ENCODE assay signal across 20 mouse cellular contexts in genomic region chr1:156813485-156813884, GRCm38 (mm10). TPM values are rescaled to one million over a fixed set of nuclear protein-coding genes. Genes with fewer than 3 reads are reported as not detected.
A peak's percentile ranks its signal among the peaks of the same experiment; 100 is the strongest.
DNase-seq lines count a peak whose midpoint lies in the region; ATAC-seq and TF ChIP-seq lines count a peak whose summit lies in the region.
"Had no signal": no experiment of that assay in that cellular context is flagged by ENCODE, and none has a peak within 500 bp of the region (broad histone marks: within the 10 kb centered on the region; RNA-seq: fewer than 3 reads in every experiment).

No protein-coding gene starts in this region.

- no peak overlapping the region for H3K4me2 ChIP-seq in intestine, embryonic 14.5 days (ENCODE audit: low read length)
- no peak overlapping the region for H3K4me2 ChIP-seq in intestine, postnatal 0 days (replicated peaks; ENCODE audit: low read depth)
- H3K4me2 ChIP-seq in liver, embryonic 15.5 days = no peak overlapping the region
- H3K4me2 ChIP-seq: forebrain, embryonic 12.5 days had no signal

- no peaks in the 10 kb centered on the region; the same call in 1 of the 2 replicates for H3K4me1 ChIP-seq in intestine, embryonic 14.5 days (replicated peaks; ENCODE audit: control insufficient read depth, insufficient read depth, low read length)
- H3K4me1 ChIP-seq in intestine, postnatal 0 days (replicated peaks; ENCODE audit: control insufficient read depth, insufficient read depth, low read length) = no peaks in the 10 kb centered on the region
- H3K4me1 ChIP-seq in liver, embryonic 15.5 days (replicated peaks) = 0 out of 2 replicates have a peak, but pooled peaks cover 2% of the 10 kb centered on the region
- H3K4me1 ChIP-seq: forebrain, embryonic 12.5 days had no signal

- H3K27ac ChIP-seq in intestine, embryonic 14.5 days (ENCODE audit: low read depth) = no peak overlapping the region
- H3K27ac ChIP-seq in intestine, postnatal 0 days (ENCODE audit: low read depth, low read length) = no peak overlapping the region
- H3K27ac ChIP-seq in liver, embryonic 15.5 days (replicated peaks) = no peak overlapping the region
- H3K27ac ChIP-seq: embryonic facial prominence, embryonic 10.5 days; forebrain, embryonic 12.5 days; gastrocnemius, adult 2 months; macrophage; midbrain, embryonic 10.5 days; stomach, postnatal 0 days had no signal

- peak; percentile 36 for DNase-seq in intestine, embryonic 14.5 days (ENCODE audit: low spot score)
- peak; percentile 23 for DNase-seq in lung, postnatal 10 days
- no peak for DNase-seq in ovary, postnatal 36 days (ENCODE audit: low spot score)
- DNase-seq in layer of hippocampus, adult 11-12 months (ENCODE audit: low spot score) = no peak
- no peak for DNase-seq in kidney, adult 9 months
- DNase-seq: cerebellum, adult 2 months; cerebellum, postnatal 36 days; gastrocnemius, adult 2 months; heart, postnatal 14 days; kidney, adult 18-20 months; kidney, postnatal 25 days; layer of hippocampus, adult 9-11 months had no signal

- TF ChIP-seq CTCF in intestine, postnatal 0 days (IDR thresholded peaks at IDR 0.05; ENCODE audit: low read depth) = no peak

- H3K27me3 ChIP-seq in intestine, embryonic 14.5 days (replicated peaks; ENCODE audit: control insufficient read depth, insufficient read depth, low read length) = no peaks in the 10 kb centered on the region
- no peaks in the 10 kb centered on the region for H3K27me3 ChIP-seq in intestine, postnatal 0 days (replicated peaks; ENCODE audit: control insufficient read depth, insufficient read depth, low read length)
- no peaks in the 10 kb centered on the region for H3K27me3 ChIP-seq in liver, embryonic 15.5 days
- H3K27me3 ChIP-seq: forebrain, embryonic 12.5 days had no signal

- no peak overlapping the region for H3K9ac ChIP-seq in intestine, embryonic 14.5 days (ENCODE audit: low read length)
- no peak overlapping the region for H3K9ac ChIP-seq in intestine, postnatal 0 days (ENCODE audit: low read depth, low read length)
- no peak overlapping the region for H3K9ac ChIP-seq in liver, embryonic 15.5 days
- H3K9ac ChIP-seq: forebrain, embryonic 12.5 days had no signal

- H3K36me3 ChIP-seq in intestine, embryonic 14.5 days (ENCODE audit: control insufficient read depth, insufficient read depth, low read length) = peaks cover 25% of the 10 kb centered on the region
- 0 out of 2 replicates have a peak, but pooled peaks cover 12% of the 10 kb centered on the region for H3K36me3 ChIP-seq in intestine, postnatal 0 days (ENCODE audit: control insufficient read depth, insufficient read depth)
- H3K36me3 ChIP-seq in liver, embryonic 15.5 days (replicated peaks) = peaks cover 13% of the 10 kb centered on the region

- H3K9me3 ChIP-seq in intestine, embryonic 14.5 days (ENCODE audit: control insufficient read depth, low read length) = no peaks in the 10 kb centered on the region
- H3K9me3 ChIP-seq in intestine, postnatal 0 days (ENCODE audit: control insufficient read depth) = no peaks in the 10 kb centered on the region
- H3K9me3 ChIP-seq in liver, embryonic 15.5 days (replicated peaks) = no peaks in the 10 kb centered on the region
- H3K9me3 ChIP-seq: embryonic facial prominence, embryonic 10.5 days; forebrain, embryonic 12.5 days; midbrain, embryonic 10.5 days had no signal

- H3K4me3 ChIP-seq in intestine, embryonic 14.5 days (ENCODE audit: low read depth, low read length) = no peak overlapping the region
- H3K4me3 ChIP-seq in intestine, postnatal 0 days (ENCODE audit: low read depth, low read length) = no peak overlapping the region
- no peak overlapping the region for H3K4me3 ChIP-seq in liver, embryonic 15.5 days (replicated peaks)
- H3K4me3 ChIP-seq: embryonic facial prominence, embryonic 10.5 days; forebrain, embryonic 12.5 days; gastrocnemius, adult 2 months; midbrain, embryonic 10.5 days had no signal

- no peak for ATAC-seq in intestine, embryonic 14.5 days (replicated peaks; ENCODE audit: low FRiP score, low TSS enrichment, low read depth)
- ATAC-seq in intestine, postnatal 0 days = no peak
- ATAC-seq in liver, embryonic 15.5 days (ENCODE audit: insufficient read depth) = 0 out of 2 replicates have a peak, but pooled peaks have one; percentile 25
- ATAC-seq: hindbrain, embryonic 16.5 days had no signal

- 48% methylated on average over 6 of the region's 6 CpGs for WGBS in intestine, embryonic 14.5 days
- 64% methylated on average over 6 of the region's 6 CpGs for WGBS in intestine, postnatal 0 days
- WGBS in liver, embryonic 15.5 days (ENCODE audit: insufficient replicate concordance) = 63% methylated on average over 6 of the region's 6 CpGs

RNA-seq across cellular contexts. Expression of gene Angptl1, which starts 24.9 kb away (rescaled TPM):
- polyA plus RNA-seq in intestine, embryonic 14.5 days (2014; fragmentation: Nextera tagmentation; extraction: Ambion mirVana) = 38.7 and 45.9 TPM in 2 replicates
- polyA plus RNA-seq in intestine, postnatal 0 days (2015; fragmentation: Nextera tagmentation; extraction: Ambion mirVana) = 18.8 and 20.9 TPM in 2 replicates
- polyA plus RNA-seq in liver, embryonic 15.5 days (2015; fragmentation: Nextera tagmentation; extraction: Ambion mirVana) = 0.69 and 0.78 TPM in 2 replicates
- polyA plus RNA-seq: macrophage had no signal

Comparison
In these comparisons a context has a peak if more than half of its experiments do, and no peak if none do; other contexts are left out.
1. DNase-seq: peak in intestine, embryonic 14.5 days (single experiment) and lung, postnatal 10 days (single experiment); none in ovary, postnatal 36 days (single experiment), layer of hippocampus, adult 11-12 months (single experiment) and kidney, adult 9 months (single experiment).
2. RNA of gene Angptl1, which starts 24.9 kb away (polyA plus RNA-seq): 38.7 to 45.9 TPM in intestine, embryonic 14.5 days and 18.8 to 20.9 TPM in intestine, postnatal 0 days; 0.69 to 0.78 TPM in liver, embryonic 15.5 days; every median in the first group is over 10 times any median in the second.